Mouse (Mus musculus) G1E (cell line): ENCODE data around the gene Rhou.
"Not testable (repeated sequence)": the region's sequence is repeated elsewhere in the genome, so short reads cannot be mapped to it uniquely, and the experiment has no call there.

ENCODE experiments used
- CTCF ChIP-seq: IDR thresholded peaks from 2 replicates; pipeline ENCODE4 v1.5.1; 2012; ENCODE audit warnings: low read depth, low read length, inconsistent platforms, mixed read lengths
- TAL1 ChIP-seq: conservative IDR thresholded peaks from 2 replicates; pipeline ENCODE4 v1.6.1; 2012; ENCODE audit warnings: low read depth, low read length, inconsistent platforms, mixed read lengths

- not testable (repeated sequence) for TF ChIP-seq TAL1, CTCF
Observed at GRCm38 (mm10) chr8:123623523-123623922, 30.2 kb upstream of the Rhou start.
